Mouse (Mus musculus): ENCODE data around the gene Tprn.

The Tprn gene

GRCm38 (mm10) chr2:25266720-25267119 is 4.3 kb downstream of the Tprn start:
- WGBS = 26% methylated on average over 2 of the region's 2 CpGs

- 71% methylated on average over 4 of the region's 4 CpGs for WGBS
Measured at GRCm38 (mm10) chr2:25267746-25268309, 5.4 kb downstream of the Tprn start.

GRCm38 (mm10) chr2:25271827-25272511 is 9.6 kb downstream of the Tprn start, which contains the start of the genes Ssna1 and Anapc2:
Ssna1 (minus strand) TSS chr2:25272438.
Anapc2 (plus strand) TSS chr2:25272478.
- under 1% methylated on average over 55 of the region's 55 CpGs for WGBS

GRCm38 (mm10) chr2:25272515-25272914 is 10.1 kb downstream of the Tprn start:
- WGBS = under 1% methylated on average over 29 of the region's 29 CpGs

GRCm38 (mm10) chr2:25273010-25273409 is 10.6 kb downstream of the Tprn start:
- WGBS = 36% methylated on average over 16 of the region's 16 CpGs

GRCm38 (mm10) chr2:25278928-25279882 is 16.8 kb downstream of the Tprn start:
- 61% methylated on average over 13 of the region's 13 CpGs for WGBS

- WGBS = 55% methylated on average over 2 of the region's 2 CpGs
Measured at GRCm38 (mm10) chr2:25285551-25285950, 23.1 kb downstream of the Tprn start.

GRCm38 (mm10) chr2:25286314-25286713 is 23.9 kb downstream of the Tprn start:
- WGBS = 70% methylated on average over 1 of the region's 1 CpGs

GRCm38 (mm10) chr2:25286837-25287636 is 24.6 kb downstream of the Tprn start:
- 26% methylated on average over 7 of the region's 7 CpGs for WGBS

GRCm38 (mm10) chr2:25287927-25288649 is 25.7 kb downstream of the Tprn start, which contains the start of gene Tmem210:
Tmem210 (plus strand) TSS chr2:25288145.
- WGBS = 38% methylated on average over 6 of the region's 6 CpGs

- WGBS = 69% methylated on average over 7 of the region's 7 CpGs
Measured at GRCm38 (mm10) chr2:25288734-25289345, 26.4 kb downstream of the Tprn start.

- WGBS = 5% methylated on average over 11 of the region's 11 CpGs
Measured at GRCm38 (mm10) chr2:25289651-25290050, 27.2 kb downstream of the Tprn start, which contains the start of gene Lrrc26. Lrrc26 (plus strand) TSS chr2:25289915.

- 1% methylated on average over 54 of the region's 54 CpGs for WGBS
Measured at GRCm38 (mm10) chr2:25290101-25290815, 27.8 kb downstream of the Tprn start.

- WGBS = under 1% methylated on average over 18 of the region's 18 CpGs
Measured at GRCm38 (mm10) chr2:25290816-25291130, 28.4 kb downstream of the Tprn start.

- WGBS = 23% methylated on average over 32 of the region's 32 CpGs
Measured at GRCm38 (mm10) chr2:25291184-25292053, 29.0 kb downstream of the Tprn start.

- 3% methylated on average over 43 of the region's 43 CpGs for WGBS
Measured at GRCm38 (mm10) chr2:25292054-25292544, 29.7 kb downstream of the Tprn start.

- WGBS = 0% methylated on average over 1 of the region's 1 CpGs
Measured at GRCm38 (mm10) chr2:25292856-25293255, 30.4 kb downstream of the Tprn start.

- WGBS = 69% methylated on average over 9 of the region's 9 CpGs
Measured at GRCm38 (mm10) chr2:25293706-25294105, 31.3 kb downstream of the Tprn start.
